Mouse (Mus musculus) thymus, adult 2 months (tissue): ENCODE data around the gene Srsf3. TPM values are rescaled to one million over a fixed set of nuclear protein-coding genes. Genes with fewer than 3 reads are reported as not detected.

ENCODE experiments used
- DNase-seq: peaks from one replicate; pipeline ENCODE4 v3.0.0; 2021
- H3K27ac ChIP-seq: fragments of 200-500 bp; 2 replicates; pipeline ENCODE4 v1.5.1; 2012; ENCODE audit warnings: low read length, control low read depth; ENCODE audit not compliant: control insufficient read depth, insufficient read depth
- H3K27me3 ChIP-seq: fragments of 200-500 bp; 2 replicates; pipeline ENCODE4 v1.6.1; 2012; ENCODE audit warnings: mild to moderate bottlenecking, low read length, moderate library complexity, mixed read lengths; ENCODE audit not compliant: control insufficient read depth, insufficient read depth
- H3K36me3 ChIP-seq: fragments of 200-500 bp; 2 replicates; pipeline ENCODE4 v1.6.1; 2012; ENCODE audit warnings: mild to moderate bottlenecking, low read length, moderate library complexity; ENCODE audit not compliant: control insufficient read depth, insufficient read depth
- H3K4me1 ChIP-seq: fragments of 200-500 bp; replicated peaks from 2 replicates; pipeline ENCODE4 v1.6.1; 2012; ENCODE audit warnings: low read length; ENCODE audit not compliant: control insufficient read depth, insufficient read depth
- H3K4me3 ChIP-seq: fragments of 200-500 bp; 2 replicates; pipeline ENCODE4 v1.5.1; 2012; ENCODE audit warnings: mild to moderate bottlenecking, low read length, control low read depth, moderate library complexity; ENCODE audit not compliant: control insufficient read depth, insufficient read depth
- CTCF ChIP-seq: fragments of 200-500 bp; IDR thresholded peaks from 2 replicates; pipeline ENCODE4 v1.5.1; 2012; ENCODE audit warnings: mild to moderate bottlenecking, control low read depth, low read length, moderate library complexity, borderline replicate concordance; ENCODE audit not compliant: control insufficient read depth, poor library complexity, insufficient read depth; ENCODE audit errors: extremely low read depth
- POLR2A ChIP-seq: fragments of 200-500 bp; IDR thresholded peaks from 2 replicates; pipeline ENCODE4 v1.6.1; 2012; ENCODE audit warnings: mild to moderate bottlenecking, low read length, control low read depth, moderate library complexity; ENCODE audit not compliant: control insufficient read depth, poor library complexity, insufficient read depth; ENCODE audit errors: extremely low read depth
- WGBS: fragments of 180-500 bp; shearing (Covaris S2); methylation state at CpG from one replicate; pipeline ENCODE4 v1.1.7; 2018; 5-methylcytosine and 5-hydroxymethylcytosine counted together
- polyA plus RNA-seq: library from polyadenylated mRNA; depleted of rRNA; stranded (reverse); fragments of >200 nt; gene quantifications from 2 replicates; pipeline ENCODE4 v1.2.3, GENCODE M21; 2012; rRNA removed

Gene Srsf3
- polyA plus RNA-seq, 1 experiment, result 544 TPM

DNA sequence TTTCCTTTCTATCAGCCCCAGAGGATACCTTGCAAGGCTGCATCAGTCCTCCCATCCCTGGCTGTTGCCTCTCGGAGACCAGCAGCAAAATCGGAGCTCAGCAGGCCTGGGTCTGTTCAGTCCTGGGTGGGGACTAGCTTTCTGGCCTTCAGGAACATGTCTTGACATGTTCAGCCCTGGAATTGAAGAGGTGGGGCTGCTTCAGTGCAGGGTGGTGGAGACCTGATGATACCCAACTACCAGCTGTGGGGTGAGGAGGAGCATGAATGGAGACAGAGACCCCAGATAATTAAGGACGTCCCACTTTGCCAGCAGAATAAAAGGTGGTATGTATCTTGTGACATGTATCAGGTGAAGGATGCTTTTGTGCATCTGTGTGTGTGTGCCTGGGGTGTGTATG, 58.3 kb downstream of the Srsf3 start, which contains the start of gene Cdkn1a:
Gene Cdkn1a, plus strand, starts transcription at position 201 of the 400 bp plus-strand sequence.
- no peak for DNase-seq
- H3K4me3 ChIP-seq, result no peak within 1 kb of the TSS
- H3K27me3 ChIP-seq, result peaks cover 10% of the 10 kb centered on the region; the same call in 1 of the 2 replicates
- WGBS, result 95% methylated on average over 3 of the region's 3 CpGs
- peaks cover 22% of the 10 kb centered on the region for H3K4me1 ChIP-seq
- H3K27ac ChIP-seq, result no peak within 1 kb of the TSS
- H3K36me3 ChIP-seq, result no peaks in the 10 kb centered on the region
- TF ChIP-seq CTCF, result no peak
- no peak for TF ChIP-seq POLR2A

DNA sequence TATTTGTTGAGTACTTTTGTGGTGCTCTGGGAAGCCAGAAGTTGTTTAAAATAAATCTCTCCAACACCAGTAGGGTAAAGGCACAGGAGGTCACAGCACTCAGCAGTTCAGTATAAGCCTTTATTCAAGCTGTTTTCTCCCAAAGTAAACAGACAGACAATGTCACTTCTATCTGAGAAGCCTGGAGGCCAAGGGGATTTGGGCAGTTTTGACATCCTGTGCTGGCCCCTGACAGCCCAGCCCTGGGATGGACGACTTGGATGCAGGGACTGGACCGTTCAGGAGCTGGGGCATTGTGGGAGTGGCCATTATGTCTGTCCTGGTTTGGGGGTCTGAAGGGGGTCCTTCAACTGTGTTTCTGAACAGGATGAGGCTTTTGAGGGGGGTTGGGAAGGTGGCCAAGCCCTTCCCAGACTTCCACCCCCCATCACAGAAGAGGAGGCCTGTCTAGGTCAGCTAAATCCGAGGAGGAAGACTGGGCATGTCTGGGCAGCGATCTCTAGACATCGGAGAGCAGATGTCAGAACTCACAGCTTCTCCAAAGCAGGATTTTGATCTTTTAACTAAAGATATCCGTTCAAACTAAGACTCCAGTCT, 59.0 kb downstream of the Srsf3 start:
- TF ChIP-seq CTCF (no peak), POLR2A (no peak)
- Histone ChIP-seq H3K4me3 (no peak overlapping the region), H3K27ac (no peak overlapping the region), H3K36me3 (no peaks in the 10 kb centered on the region), H3K27me3 (peaks cover 10% of the 10 kb centered on the region; the same call in 1 of the 2 replicates), H3K4me1 (peaks cover 22% of the 10 kb centered on the region)
- DNase-seq, result no peak
- 85% methylated on average over 6 of the region's 6 CpGs for WGBS

DNA sequence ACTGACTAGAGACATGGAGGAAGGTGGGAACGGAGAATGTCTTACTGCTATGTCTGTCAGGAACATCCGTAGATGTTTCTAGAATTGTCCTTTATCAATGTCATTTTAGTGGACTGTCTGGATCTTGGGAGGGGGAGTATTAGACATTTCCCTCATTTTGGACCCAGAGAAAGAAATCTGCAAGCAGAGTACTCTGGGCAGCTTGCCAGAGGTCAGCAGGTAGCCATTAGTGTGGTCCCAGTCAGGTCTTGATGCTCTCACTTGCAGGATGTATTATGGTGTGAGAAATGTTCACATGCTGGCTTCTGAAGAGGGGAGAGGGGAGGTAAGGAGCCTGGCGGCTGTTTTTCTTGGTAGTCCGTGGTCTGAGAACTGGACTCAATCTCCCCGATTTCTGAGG, 60.1 kb downstream of the Srsf3 start:
- DNase-seq, result no peak
- H3K4me1 ChIP-seq, result peaks cover 22% of the 10 kb centered on the region
- peaks cover 10% of the 10 kb centered on the region; the same call in 1 of the 2 replicates for H3K27me3 ChIP-seq
- no peak overlapping the region for H3K4me3 ChIP-seq
- no peaks in the 10 kb centered on the region for H3K36me3 ChIP-seq
- TF ChIP-seq POLR2A (no peak), CTCF (no peak)
- 81% methylated on average over 5 of the region's 5 CpGs for WGBS
- H3K27ac ChIP-seq, result no peak overlapping the region

Other genes with a start within 250 kb of the Srsf3 start
- gene Brpf3, start 231.5 kb upstream of the Srsf3 start, polyA plus RNA-seq, result 63.1 and 64.8 TPM in 2 replicates
- gene Pnpla1, start 174.2 kb upstream of the Srsf3 start, polyA plus RNA-seq, result 0.17 and 0.26 TPM in 2 replicates
- 5.3 and 6.8 TPM in 2 replicates for gene 4930539E08Rik, start 117.3 kb upstream of the Srsf3 start, polyA plus RNA-seq
- 0.29 and 0.65 TPM in 2 replicates for gene Pxt1, start 88.8 kb upstream of the Srsf3 start, polyA plus RNA-seq
- gene Kctd20, start 80.7 kb upstream of the Srsf3 start, polyA plus RNA-seq, result 60.8 and 80.1 TPM in 2 replicates
- gene Stk38, start 24.6 kb upstream of the Srsf3 start, polyA plus RNA-seq, result 196 TPM in 2 replicates
- gene Cdkn1a, start 58.3 kb downstream of the Srsf3 start, polyA plus RNA-seq, result 28.4 and 31.1 TPM in 2 replicates
- gene Rab44, start 81.5 kb downstream of the Srsf3 start, polyA plus RNA-seq, result 8.3 and 8.9 TPM in 2 replicates
- gene Cpne5, start 205.5 kb downstream of the Srsf3 start, polyA plus RNA-seq, result 4.6 and 5.0 TPM in 2 replicates
- gene Ppil1, start 231.6 kb downstream of the Srsf3 start, polyA plus RNA-seq, result 57.1 and 65.9 TPM in 2 replicates
- 46.0 and 61.3 TPM in 2 replicates for gene BC004004, start 236.2 kb downstream of the Srsf3 start, polyA plus RNA-seq